Mouse (Mus musculus) stomach, postnatal 0 days (tissue): ENCODE results near the gene Ttc30a2. TPM values are rescaled to one million over a fixed set of nuclear protein-coding genes. Genes with fewer than 3 reads are reported as not detected.

ENCODE experiments used
- ATAC-seq: fragments of 200-750 bp; cut with Nextera tagmentation; 2 replicates; pipeline ENCODE4 v1.8.0; 2017; ENCODE audit not compliant: low FRiP score, low TSS enrichment
- DNase-seq: peaks from one replicate; pipeline ENCODE4 v3.0.0-alpha.2; 2016; ENCODE audit warnings: low spot score
- H3K27ac ChIP-seq: fragments of 300-500 bp; sonication (generic); replicated peaks from 2 replicates; pipeline ENCODE4 v1.5.1; 2014; ENCODE audit warnings: mild to moderate bottlenecking, control low read depth
- H3K27me3 ChIP-seq: fragments of 300-500 bp; sonication (generic); 2 replicates; pipeline ENCODE4 v1.6.1; 2014; ENCODE audit warnings: low read length; ENCODE audit not compliant: control insufficient read depth, insufficient read depth
- H3K36me3 ChIP-seq: fragments of 300-500 bp; sonication (generic); 2 replicates; pipeline ENCODE4 v1.6.1; 2014; ENCODE audit warnings: low read length, mixed read lengths; ENCODE audit not compliant: control insufficient read depth, insufficient read depth
- H3K4me1 ChIP-seq: fragments of 300-500 bp; sonication (generic); replicated peaks from 2 replicates; pipeline ENCODE4 v1.6.1; 2014; ENCODE audit warnings: antibody characterized with exemption; ENCODE audit not compliant: control insufficient read depth, insufficient read depth
- H3K4me2 ChIP-seq: fragments of 300-500 bp; sonication (generic); replicated peaks from 2 replicates; pipeline ENCODE4 v1.6.1; 2014; ENCODE audit warnings: low read depth, mild to moderate bottlenecking, control low read depth, moderate library complexity
- H3K4me3 ChIP-seq: fragments of 300-500 bp; sonication (generic); 2 replicates; pipeline ENCODE4 v1.5.1; 2014; ENCODE audit warnings: low read depth, low read length, control low read depth
- H3K9ac ChIP-seq: fragments of 300-500 bp; sonication (generic); 2 replicates; pipeline ENCODE4 v1.6.1; 2014; ENCODE audit warnings: mild to moderate bottlenecking, low read length, control low read depth, mixed read lengths
- H3K9me3 ChIP-seq: fragments of 300-500 bp; sonication (generic); 2 replicates; pipeline ENCODE4 v1.6.1; 2016; ENCODE audit warnings: low read length; ENCODE audit not compliant: control insufficient read depth
- CTCF ChIP-seq: IDR thresholded peaks from 2 replicates; pipeline ENCODE4 v1.5.1; 2016; ENCODE audit warnings: antibody characterized with exemption, low read depth, mild to moderate bottlenecking, moderate library complexity
- EP300 ChIP-seq: optimal IDR thresholded peaks from 2 replicates; pipeline ENCODE3; 2016; ENCODE audit warnings: antibody characterized with exemption
- WGBS: fragments of 180-500 bp; shearing (Covaris S2); extraction: QIAGEN DNeasy Blood & Tissue Kit; methylation state at CpG from one replicate; pipeline ENCODE4 v1.1.7; 2014; 5-methylcytosine and 5-hydroxymethylcytosine counted together
- polyA plus RNA-seq: library from polyadenylated mRNA; unstranded; fragments of >200 nt; fragmentation: Nextera tagmentation; extraction: Ambion mirVana; gene quantifications from 2 replicates; pipeline ENCODE4 v1.2.1, GENCODE M21; 2015

The Ttc30a2 gene
- polyA plus RNA-seq, 1 experiment from 2014 or later: 0.27 TPM

GRCm38 (mm10) chr2:75929786-75930444 lies 48.1 kb downstream of the Ttc30a2 start:
- ATAC-seq (peak; percentile 84; the same call in 1 of the 2 replicates), DNase-seq (peak; percentile 59)
- WGBS: 77% methylated on average over 6 of the region's 6 CpGs
- Histone ChIP-seq H3K4me1 (no peaks in the 10 kb centered on the region), H3K4me2 (no peak overlapping the region), H3K27me3 (no peaks in the 10 kb centered on the region), H3K36me3 (no peaks in the 10 kb centered on the region; the same call in none of the 2 replicates), H3K27ac (no peak overlapping the region), H3K9me3 (no peaks in the 10 kb centered on the region), H3K4me3 (no peak overlapping the region), H3K9ac (no peak overlapping the region)
- no peak for TF ChIP-seq CTCF
- TF ChIP-seq EP300: no peak

DNA sequence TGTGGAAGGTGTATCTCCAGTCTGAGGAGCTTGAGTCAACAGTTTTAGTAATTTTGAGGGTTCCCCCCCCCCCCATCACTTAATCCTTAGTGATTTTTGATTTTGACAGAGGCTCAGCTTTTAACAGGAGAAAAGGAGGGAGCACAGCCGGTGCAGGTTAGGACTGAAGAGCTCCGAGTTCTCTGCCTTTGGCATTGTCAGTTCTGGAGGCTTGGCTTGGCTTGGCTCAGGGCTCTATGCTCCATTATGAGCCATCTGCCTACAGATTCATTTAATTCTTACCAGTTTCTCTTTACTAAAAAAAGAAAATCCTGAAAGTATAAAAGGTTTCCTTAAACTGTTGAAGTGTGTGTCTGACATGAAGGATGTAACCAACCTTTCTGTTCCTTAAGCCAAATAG lies 48.8 kb downstream of the Ttc30a2 start:
- H3K4me1 ChIP-seq: no peaks in the 10 kb centered on the region
- no peak for ATAC-seq
- WGBS: 83% methylated on average over 2 of the region's 2 CpGs
- H3K4me2 ChIP-seq: no peak overlapping the region
- no peaks in the 10 kb centered on the region; the same call in none of the 2 replicates for H3K36me3 ChIP-seq
- TF ChIP-seq EP300 (no peak), CTCF (no peak)
- no peaks in the 10 kb centered on the region for H3K9me3 ChIP-seq
- no peak overlapping the region for H3K9ac ChIP-seq
- H3K27me3 ChIP-seq: no peaks in the 10 kb centered on the region
- H3K4me3 ChIP-seq: no peak overlapping the region
- DNase-seq: no peak
- H3K27ac ChIP-seq: no peak overlapping the region

GRCm38 (mm10) chr2:75928011-75928410 lies 50.0 kb downstream of the Ttc30a2 start:
- no peak overlapping the region for H3K4me3 ChIP-seq
- H3K9me3 ChIP-seq: no peaks in the 10 kb centered on the region
- H3K27ac ChIP-seq: no peak overlapping the region
- WGBS: 93% methylated on average over 3 of the region's 3 CpGs
- H3K9ac ChIP-seq: no peak overlapping the region
- H3K36me3 ChIP-seq: no peaks in the 10 kb centered on the region; the same call in none of the 2 replicates
- ATAC-seq: no peak
- no peak for DNase-seq
- no peaks in the 10 kb centered on the region for H3K4me1 ChIP-seq
- no peak for TF ChIP-seq CTCF
- no peak for TF ChIP-seq EP300
- H3K4me2 ChIP-seq: no peak overlapping the region
- no peaks in the 10 kb centered on the region for H3K27me3 ChIP-seq

DNA sequence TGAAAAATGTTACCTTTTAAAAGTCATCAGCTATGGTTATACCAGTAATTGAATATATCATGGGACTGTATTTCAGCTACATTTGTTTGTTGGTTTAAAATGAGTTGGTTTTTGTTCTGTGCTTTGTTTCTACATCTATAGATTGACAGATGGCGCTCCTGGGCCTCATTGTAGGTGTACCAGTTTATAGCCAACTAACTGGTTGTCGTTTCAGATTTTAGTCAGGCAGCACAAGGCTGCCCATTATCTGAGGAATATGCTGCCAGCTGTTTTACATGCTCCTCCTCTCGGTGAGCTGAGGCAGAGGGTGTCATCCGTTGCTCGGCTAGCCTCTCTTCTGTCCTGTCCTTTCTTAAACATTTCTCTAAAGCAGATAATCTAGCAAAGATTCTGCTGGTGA lies 51.9 kb downstream of the Ttc30a2 start:
- ATAC-seq (no peak), DNase-seq (no peak)
- Histone ChIP-seq H3K27me3 (no peaks in the 10 kb centered on the region), H3K9me3 (no peaks in the 10 kb centered on the region), H3K9ac (no peak overlapping the region), H3K4me3 (no peak overlapping the region), H3K4me2 (no peak overlapping the region), H3K27ac (no peak overlapping the region), H3K4me1 (no peaks in the 10 kb centered on the region), H3K36me3 (no peaks in the 10 kb centered on the region; the same call in 1 of the 2 replicates)
- 74% methylated on average over 5 of the region's 5 CpGs for WGBS
- TF ChIP-seq CTCF: no peak
- TF ChIP-seq EP300: no peak

Other genes starting within 250 kb of the Ttc30a2 start
- 11.8 and 12.4 TPM in 2 replicates for gene Agps, start 146.0 kb downstream of the Ttc30a2 start, polyA plus RNA-seq
- 10.3 and 10.6 TPM in 2 replicates for gene Ttc30b, start 39.6 kb downstream of the Ttc30a2 start, polyA plus RNA-seq
- gene Ttc30a1, start 3.8 kb upstream of the Ttc30a2 start, polyA plus RNA-seq: 3.3 and 3.8 TPM in 2 replicates